Mouse (Mus musculus) intestine, embryonic 16.5 days (tissue): ENCODE measurements around the gene Aurka. TPM values are rescaled to one million over a fixed set of nuclear protein-coding genes. Genes with fewer than 3 reads are reported as not detected.

Experiments used
- ATAC-seq: fragments of 200-750 bp; cut with Nextera tagmentation; 2 replicates; pipeline ENCODE4 v1.8.0; 2017; ENCODE audit warnings: moderate TSS enrichment, moderate library complexity
- H3K27ac ChIP-seq: fragments of 300-500 bp; sonication (generic); 2 replicates; pipeline ENCODE4 v1.5.1; 2014; ENCODE audit warnings: mild to moderate bottlenecking, low read length
- H3K27me3 ChIP-seq: fragments of 300-500 bp; sonication (generic); replicated peaks from 2 replicates; pipeline ENCODE4 v1.6.1; 2014; ENCODE audit warnings: low read length, control low read depth, mixed read lengths; ENCODE audit not compliant: control insufficient read depth, insufficient read depth
- H3K36me3 ChIP-seq: fragments of 300-500 bp; sonication (generic); 2 replicates; pipeline ENCODE4 v1.6.1; 2014; ENCODE audit warnings: low read length, control low read depth; ENCODE audit not compliant: control insufficient read depth, insufficient read depth
- H3K4me1 ChIP-seq: fragments of 300-500 bp; sonication (generic); 2 replicates; pipeline ENCODE4 v1.6.1; 2014; ENCODE audit warnings: low read length, control low read depth, mixed read lengths; ENCODE audit not compliant: control insufficient read depth, insufficient read depth
- H3K4me2 ChIP-seq: fragments of 300-500 bp; sonication (generic); 2 replicates; pipeline ENCODE4 v1.6.1; 2014; ENCODE audit warnings: low read depth, low read length, control low read depth
- H3K4me3 ChIP-seq: fragments of 300-500 bp; sonication (generic); 2 replicates; pipeline ENCODE4 v1.5.1; 2014; ENCODE audit warnings: mild to moderate bottlenecking, low read length
- H3K9ac ChIP-seq: fragments of 300-500 bp; sonication (generic); 2 replicates; pipeline ENCODE4 v1.6.1; 2014; ENCODE audit warnings: low read depth, low read length
- H3K9me3 ChIP-seq: fragments of 300-500 bp; sonication (generic); 2 replicates; pipeline ENCODE4 v1.6.1; 2016; ENCODE audit warnings: low read length, control low read depth; ENCODE audit not compliant: control insufficient read depth
- WGBS: fragments of 180-500 bp; shearing (Covaris S2); extraction: QIAGEN DNeasy Blood & Tissue Kit; methylation state at CpG from one replicate; pipeline ENCODE4 v1.1.7; 2014; 5-methylcytosine and 5-hydroxymethylcytosine counted together
- polyA plus RNA-seq: library from polyadenylated mRNA; unstranded; fragments of >200 nt; fragmentation: Nextera tagmentation; extraction: Ambion mirVana; gene quantifications from 2 replicates; pipeline ENCODE4 v1.2.1, GENCODE M21; 2015

Aurka gene
- polyA plus RNA-seq, 1 experiment from 2014 or later = 103 TPM

- H3K4me1 ChIP-seq = no peaks in the 10 kb centered on the region
- no peak within 1 kb of the TSS for H3K9ac ChIP-seq
- no peaks in the 10 kb centered on the region for H3K36me3 ChIP-seq
- H3K27ac ChIP-seq = no peak within 1 kb of the TSS
- H3K4me3 ChIP-seq = no peak within 1 kb of the TSS
- no peaks in the 10 kb centered on the region for H3K27me3 ChIP-seq
- ATAC-seq = no peak; the same call in 1 of the 2 replicates
- H3K9me3 ChIP-seq = no peaks in the 10 kb centered on the region
- peak within 1 kb of the TSS; percentile 28 for H3K4me2 ChIP-seq
- WGBS = 34% methylated on average over 13 of the region's 13 CpGs
Measured at GRCm38 (mm10) chr2:172393391-172394051, 23.2 kb upstream of the Aurka start, which contains the start of gene Cass4. TSS of gene Cass4 (plus strand) at chr2:172393794.

- Histone ChIP-seq H3K9ac (no peak overlapping the region), H3K27ac (no peak overlapping the region), H3K27me3 (no peaks in the 10 kb centered on the region), H3K4me3 (no peak overlapping the region), H3K4me2 (no peak overlapping the region), H3K4me1 (no peaks in the 10 kb centered on the region), H3K36me3 (no peaks in the 10 kb centered on the region), H3K9me3 (no peaks in the 10 kb centered on the region)
- peak; percentile 67 for ATAC-seq
- 47% methylated on average over 10 of the region's 10 CpGs for WGBS
Measured at GRCm38 (mm10) chr2:172392041-172392521, 21.7 kb upstream of the Aurka start.

GRCm38 (mm10) chr2:172390341-172390740 lies 20.0 kb upstream of the Aurka start:
- Histone ChIP-seq H3K27me3 (no peaks in the 10 kb centered on the region), H3K36me3 (no peaks in the 10 kb centered on the region), H3K4me2 (no peak overlapping the region), H3K4me3 (no peak overlapping the region), H3K9ac (no peak overlapping the region), H3K27ac (no peak overlapping the region), H3K9me3 (no peaks in the 10 kb centered on the region), H3K4me1 (no peaks in the 10 kb centered on the region)
- no peak for ATAC-seq
- WGBS = 21% methylated on average over 6 of the region's 6 CpGs

DNA sequence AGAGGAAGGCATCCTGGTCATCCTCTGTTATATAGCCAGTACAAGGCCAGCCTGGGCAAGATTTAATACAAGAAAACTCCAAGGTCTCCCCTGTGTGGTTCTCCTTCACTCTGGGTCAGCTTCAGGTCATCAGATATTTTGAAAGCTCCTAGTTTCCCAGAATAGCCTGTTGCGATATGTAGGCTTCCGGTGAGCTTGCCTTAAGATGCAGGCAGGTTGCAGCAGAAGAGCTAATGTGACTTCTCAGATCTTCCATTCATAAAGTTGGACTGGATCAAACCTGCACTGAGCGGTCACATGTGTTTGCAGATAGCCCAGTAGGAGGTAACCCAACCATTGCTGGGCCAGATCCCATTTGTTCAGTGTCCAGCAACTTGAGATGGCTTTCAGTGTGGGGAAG lies 14.4 kb upstream of the Aurka start:
- ATAC-seq = no peak
- Histone ChIP-seq H3K9ac (no peak overlapping the region), H3K27ac (no peak overlapping the region), H3K27me3 (no peaks in the 10 kb centered on the region), H3K4me2 (no peak overlapping the region), H3K9me3 (no peaks in the 10 kb centered on the region), H3K4me3 (no peak overlapping the region), H3K4me1 (no peaks in the 10 kb centered on the region), H3K36me3 (peaks cover 22% of the 10 kb centered on the region)
- WGBS = 94% methylated on average over 3 of the region's 3 CpGs

DNA sequence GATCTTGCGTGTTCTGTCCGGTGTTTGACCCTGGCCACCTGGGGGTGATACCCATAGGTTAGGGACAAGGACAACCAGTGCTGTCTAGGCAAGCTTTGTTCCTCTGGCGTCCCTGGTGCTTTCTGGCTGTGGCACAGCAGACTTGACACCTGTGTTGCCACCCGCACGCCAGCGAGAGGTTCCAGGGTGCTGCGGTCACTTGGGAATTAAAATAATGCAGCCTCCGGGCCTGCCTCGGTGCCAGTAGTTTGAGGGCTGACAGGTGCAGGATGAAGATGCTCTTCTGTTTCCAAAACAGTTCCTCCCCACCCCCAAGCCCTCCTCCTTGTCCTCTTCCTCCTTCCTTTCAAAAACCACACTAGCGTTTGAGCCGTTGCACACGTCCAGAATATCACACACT lies 11.6 kb upstream of the Aurka start:
- no peak overlapping the region for H3K9ac ChIP-seq

GRCm38 (mm10) chr2:172381341-172381740 lies 11.0 kb upstream of the Aurka start:
- 90% methylated on average over 11 of the region's 11 CpGs for WGBS

More for the DNA sequence above, 11.6 kb upstream of the Aurka start:
- WGBS = 92% methylated on average over 12 of the region's 12 CpGs
- Histone ChIP-seq H3K4me3 (no peak overlapping the region), H3K27ac (no peak overlapping the region), H3K36me3 (peaks cover 35% of the 10 kb centered on the region), H3K9me3 (no peaks in the 10 kb centered on the region), H3K4me1 (no peaks in the 10 kb centered on the region), H3K27me3 (no peaks in the 10 kb centered on the region), H3K4me2 (no peak overlapping the region)
- no peak for ATAC-seq

DNA sequence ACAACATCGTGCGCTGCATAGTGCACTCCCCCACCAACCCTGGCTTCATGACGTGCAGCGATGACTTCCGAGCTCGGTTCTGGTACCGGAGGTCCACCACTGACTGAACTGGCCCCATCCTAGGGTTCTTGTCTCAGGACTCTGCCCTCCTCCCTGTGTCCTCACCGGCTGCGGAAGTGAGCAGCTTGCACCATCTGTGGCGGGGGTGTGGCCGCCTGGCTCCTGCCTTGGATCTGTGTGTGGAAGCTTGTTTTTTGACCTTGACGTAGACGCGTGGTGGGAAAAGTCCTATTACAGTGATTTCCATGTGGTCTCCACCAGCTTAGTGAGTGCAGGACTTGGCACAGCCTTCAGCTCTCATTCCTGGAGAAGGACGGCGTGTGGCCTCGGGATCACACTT lies 10.2 kb upstream of the Aurka start:
- 91% methylated on average over 17 of the region's 17 CpGs for WGBS
- Histone ChIP-seq H3K4me2 (no peak overlapping the region), H3K27me3 (no peaks in the 10 kb centered on the region), H3K4me3 (no peak overlapping the region), H3K4me1 (no peaks in the 10 kb centered on the region), H3K9me3 (no peaks in the 10 kb centered on the region), H3K27ac (no peak overlapping the region), H3K9ac (no peak overlapping the region), H3K36me3 (peaks cover 39% of the 10 kb centered on the region)
- ATAC-seq = no peak

More at GRCm38 (mm10) chr2:172381341-172381740, 11.0 kb upstream of the Aurka start:
- Histone ChIP-seq H3K4me3 (no peak overlapping the region), H3K9me3 (no peaks in the 10 kb centered on the region), H3K9ac (no peak overlapping the region), H3K27ac (no peak overlapping the region), H3K36me3 (peaks cover 35% of the 10 kb centered on the region), H3K27me3 (no peaks in the 10 kb centered on the region), H3K4me1 (no peaks in the 10 kb centered on the region), H3K4me2 (no peak overlapping the region)
- ATAC-seq = no peak

DNA sequence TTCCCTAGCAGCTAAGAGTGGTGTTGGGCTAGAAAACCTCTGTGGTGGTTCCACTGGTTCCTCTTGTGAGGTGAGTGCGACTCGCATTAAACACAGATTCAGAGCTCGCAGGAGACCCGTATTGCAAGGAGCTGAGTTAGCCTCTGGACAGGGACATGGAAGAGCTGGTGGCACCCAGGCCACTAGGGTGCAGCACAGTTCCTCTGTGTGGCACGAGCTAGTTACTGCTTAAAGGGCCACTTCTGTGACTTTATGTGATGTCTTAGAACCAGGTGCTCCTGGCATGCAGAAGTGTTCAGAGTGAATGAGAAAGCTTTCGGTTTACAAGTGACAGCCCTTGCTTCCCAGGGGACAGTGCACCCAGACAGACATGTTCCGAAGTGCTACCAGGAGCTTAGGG lies 8.0 kb upstream of the Aurka start:
- Histone ChIP-seq H3K4me1 (no peaks in the 10 kb centered on the region), H3K27ac (no peak overlapping the region), H3K9ac (no peak overlapping the region), H3K36me3 (peaks cover 47% of the 10 kb centered on the region), H3K4me3 (no peak overlapping the region), H3K27me3 (no peaks in the 10 kb centered on the region), H3K9me3 (no peaks in the 10 kb centered on the region), H3K4me2 (no peak overlapping the region)
- WGBS = 73% methylated on average over 7 of the region's 7 CpGs
- 0 out of 2 replicates have a peak, but pooled peaks have one; percentile 40 for ATAC-seq

DNA sequence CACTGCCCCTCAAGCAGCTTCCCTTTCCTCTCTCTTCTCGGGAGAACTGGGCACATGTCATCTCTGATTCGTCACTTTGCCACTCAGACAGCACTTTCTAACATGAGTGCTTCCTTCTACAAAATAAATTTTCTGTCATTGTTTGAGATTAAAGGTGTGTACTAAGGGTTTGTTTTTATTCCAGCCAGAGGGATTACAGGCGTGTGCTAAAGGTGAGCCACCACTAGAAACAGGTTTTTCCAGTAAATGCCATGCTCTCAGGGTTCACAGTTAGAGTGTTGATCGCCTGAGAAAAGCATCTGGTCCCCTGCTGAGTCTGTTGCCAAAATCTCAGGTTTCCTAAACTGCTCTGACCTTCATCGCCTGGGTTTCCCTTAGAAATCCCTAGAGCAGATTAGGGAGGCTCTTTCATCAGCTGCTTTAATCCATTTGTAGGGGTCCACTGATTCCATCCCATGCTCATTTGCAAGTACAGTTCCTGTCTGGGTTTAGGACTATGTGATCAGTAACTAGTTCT lies 6.7 kb upstream of the Aurka start:
- H3K9me3 ChIP-seq = no peaks in the 10 kb centered on the region
- H3K4me1 ChIP-seq = peaks cover under 1% of the 10 kb centered on the region; the same call in 1 of the 2 replicates
- ATAC-seq = no peak
- no peak overlapping the region for H3K4me3 ChIP-seq
- 62% methylated on average over 5 of the region's 5 CpGs for WGBS
- no peak overlapping the region for H3K27ac ChIP-seq
- H3K9ac ChIP-seq = no peak overlapping the region
- H3K4me2 ChIP-seq = no peak overlapping the region
- H3K36me3 ChIP-seq = peaks cover 46% of the 10 kb centered on the region
- no peaks in the 10 kb centered on the region for H3K27me3 ChIP-seq
